Mouse (Mus musculus): ENCODE measurements around the gene Slc22a16.
"Not testable (repeated sequence)": the region's sequence is repeated elsewhere in the genome, so short reads cannot be mapped to it uniquely, and the experiment has no call there.

Slc22a16 gene

GRCm38 (mm10) chr10:40570036-40570435 is at the start of gene Slc22a16:
TSS of gene Slc22a16 (plus strand) at chr10:40570336.
- no peak for ATAC-seq (ENCODE audit: low TSS enrichment)

GRCm38 (mm10) chr10:40521579-40521978 is 48.6 kb upstream of the Slc22a16 start:
- ATAC-seq (ENCODE audit: low TSS enrichment) = no peak

GRCm38 (mm10) chr10:40523312-40523975 is 46.7 kb upstream of the Slc22a16 start:
- no peak for ATAC-seq (ENCODE audit: low TSS enrichment)

GRCm38 (mm10) chr10:40524032-40524806 is 45.9 kb upstream of the Slc22a16 start:
- no peak for ATAC-seq (ENCODE audit: low TSS enrichment)

GRCm38 (mm10) chr10:40524991-40525390 is 45.1 kb upstream of the Slc22a16 start:
- ATAC-seq (ENCODE audit: low TSS enrichment) = no peak

- ATAC-seq (ENCODE audit: low TSS enrichment) = peak; percentile 27
Measured at GRCm38 (mm10) chr10:40525616-40526155, 44.5 kb upstream of the Slc22a16 start.

- peak; percentile 71 for ATAC-seq (ENCODE audit: low TSS enrichment)
Measured at GRCm38 (mm10) chr10:40526301-40526761, 43.8 kb upstream of the Slc22a16 start.

- ATAC-seq (ENCODE audit: low TSS enrichment) = no peak
Measured at GRCm38 (mm10) chr10:40526986-40527385, 43.1 kb upstream of the Slc22a16 start.

GRCm38 (mm10) chr10:40527573-40527972 is 42.6 kb upstream of the Slc22a16 start:
- no peak for ATAC-seq (ENCODE audit: low TSS enrichment)

GRCm38 (mm10) chr10:40528668-40529067 is 41.5 kb upstream of the Slc22a16 start:
- no peak for ATAC-seq (ENCODE audit: low TSS enrichment)

- ATAC-seq (ENCODE audit: low TSS enrichment) = peak; percentile 45; the same call in 1 of the 2 replicates
Measured at GRCm38 (mm10) chr10:40529617-40530016, 40.5 kb upstream of the Slc22a16 start.

GRCm38 (mm10) chr10:40530661-40531060 is 39.5 kb upstream of the Slc22a16 start:
- no peak for ATAC-seq (ENCODE audit: low TSS enrichment)

- not testable (repeated sequence) for ATAC-seq (ENCODE audit: low TSS enrichment)
Measured at GRCm38 (mm10) chr10:40532586-40532985, 37.5 kb upstream of the Slc22a16 start.

GRCm38 (mm10) chr10:40541351-40541750 is 28.8 kb upstream of the Slc22a16 start:
- ATAC-seq (ENCODE audit: low TSS enrichment) = no peak

GRCm38 (mm10) chr10:40549317-40549716 is 20.8 kb upstream of the Slc22a16 start:
- ATAC-seq (ENCODE audit: low TSS enrichment) = no peak

GRCm38 (mm10) chr10:40551801-40552200 is 18.3 kb upstream of the Slc22a16 start:
- ATAC-seq (ENCODE audit: low TSS enrichment) = no peak

- ATAC-seq (ENCODE audit: low TSS enrichment) = peak; percentile 57
Measured at GRCm38 (mm10) chr10:40565695-40566094, 4.4 kb upstream of the Slc22a16 start.

GRCm38 (mm10) chr10:40575912-40576634 is 5.9 kb downstream of the Slc22a16 start:
- ATAC-seq (ENCODE audit: low TSS enrichment) = no peak

GRCm38 (mm10) chr10:40583584-40584255 is 13.6 kb downstream of the Slc22a16 start:
- ATAC-seq (ENCODE audit: low TSS enrichment) = no peak

- ATAC-seq (ENCODE audit: low TSS enrichment) = peak; percentile 87
Measured at GRCm38 (mm10) chr10:40592186-40592585, 22.1 kb downstream of the Slc22a16 start.

GRCm38 (mm10) chr10:40597177-40597576 is 27.0 kb downstream of the Slc22a16 start:
- ATAC-seq (ENCODE audit: low TSS enrichment) = peak; percentile 77

Measured in frontal cortex, adult (tissue).